Mouse (Mus musculus) c-Kit-positive CD71-positive TER-119-negative erythroid progenitor cells, embryonic 14.5 days (primary cell): Measurements from ENCODE around the gene Mgl2.
"Not testable (repeated sequence)": the region's sequence is repeated elsewhere in the genome, so short reads cannot be mapped to it uniquely, and the experiment has no call there.

Experiments used
- DNase-seq: peaks from one replicate; pipeline ENCODE4 v3.0.0-alpha.2; 2013; ENCODE audit warnings: low read depth

Gene Mgl2

DNA sequence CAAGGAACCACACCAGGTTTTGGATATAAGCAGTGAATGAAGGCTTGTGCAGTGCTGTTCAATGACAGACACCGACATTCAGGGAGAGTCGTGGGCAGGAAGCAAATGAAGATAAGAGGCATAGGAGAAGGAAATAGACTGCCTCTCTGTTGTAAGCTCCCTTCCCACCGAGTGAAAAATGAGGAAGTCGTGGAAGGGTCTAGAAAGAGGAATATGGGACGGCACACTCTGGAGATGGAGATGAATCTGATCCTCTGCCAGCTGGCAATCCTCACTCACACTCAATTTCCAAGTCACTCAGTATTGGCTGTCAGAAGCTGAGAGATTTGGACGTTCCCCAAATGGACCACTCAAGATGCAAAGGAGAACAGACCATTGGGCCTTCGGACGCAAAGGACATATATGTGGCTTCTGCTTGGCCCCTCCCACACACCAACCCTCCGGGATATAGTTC, at the start of gene Mgl2:
Gene Mgl2, plus strand, starts transcription at position 404 of the 454 bp plus-strand sequence.
- DNase-seq, result no peak

DNA sequence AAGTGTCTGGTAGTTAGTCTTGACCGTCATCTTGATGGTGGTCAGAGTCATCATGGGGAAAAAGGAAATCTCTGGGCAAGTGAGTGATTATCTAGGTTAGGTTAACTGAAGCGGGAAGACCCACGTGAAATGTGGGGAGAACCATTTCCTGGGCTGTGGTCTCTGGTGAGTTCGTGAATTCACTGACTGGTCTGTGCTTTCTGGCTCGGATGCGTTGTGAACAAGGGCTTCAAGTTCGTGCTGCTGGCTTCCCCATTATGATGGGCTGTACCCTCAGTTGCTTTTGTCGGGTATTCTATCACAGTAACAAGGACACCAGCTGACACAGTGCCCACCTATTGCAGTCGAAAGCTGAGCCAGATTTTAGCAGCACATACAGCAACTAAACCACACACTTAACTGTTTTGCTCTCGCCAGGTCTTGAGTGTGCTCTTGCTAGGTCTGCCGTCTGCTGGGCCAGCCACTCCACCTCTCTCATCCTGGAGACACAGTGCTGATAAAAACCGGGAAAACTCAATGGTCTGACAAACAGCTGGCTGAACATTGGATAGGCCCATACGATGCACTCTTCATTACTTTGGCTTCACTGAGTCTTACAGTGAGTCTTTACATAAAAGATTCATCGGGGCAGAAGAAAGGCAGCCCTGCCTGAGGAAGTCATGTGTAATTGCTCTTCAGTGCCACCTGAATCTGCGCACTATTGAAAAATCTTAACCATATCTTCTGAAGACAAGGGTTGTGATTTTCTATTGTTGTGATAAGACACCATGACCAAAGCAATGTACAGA, 49.1 kb upstream of the Mgl2 start:
- DNase-seq, result no peak

DNA sequence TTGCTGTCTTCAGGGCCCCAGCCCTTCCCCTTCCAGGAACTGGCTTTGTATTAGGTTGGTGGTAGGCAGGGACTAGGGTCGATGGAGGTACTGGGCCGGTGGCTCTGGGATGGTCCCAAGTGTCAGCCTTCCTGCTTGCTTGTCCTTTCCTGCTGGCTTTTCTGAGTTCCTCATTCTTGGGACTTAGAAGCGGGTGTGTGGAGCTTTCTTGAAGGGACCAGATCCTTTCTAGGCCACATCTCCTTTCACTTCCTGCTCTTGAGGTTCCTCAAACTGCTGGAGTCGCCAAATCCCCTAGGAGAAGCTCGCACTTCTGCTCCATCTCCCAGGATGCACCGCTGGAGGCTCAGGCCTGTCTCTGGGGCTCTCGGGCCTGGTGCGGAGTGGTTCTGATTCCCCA, 45.6 kb upstream of the Mgl2 start:
- DNase-seq, result no peak

- DNase-seq, result no peak
Measured at GRCm38 (mm10) chr11:70091986-70092783, 37.9 kb upstream of the Mgl2 start, which contains the start of gene Asgr2. Gene Asgr2 (plus strand): TSS chr11:70092644.

DNA sequence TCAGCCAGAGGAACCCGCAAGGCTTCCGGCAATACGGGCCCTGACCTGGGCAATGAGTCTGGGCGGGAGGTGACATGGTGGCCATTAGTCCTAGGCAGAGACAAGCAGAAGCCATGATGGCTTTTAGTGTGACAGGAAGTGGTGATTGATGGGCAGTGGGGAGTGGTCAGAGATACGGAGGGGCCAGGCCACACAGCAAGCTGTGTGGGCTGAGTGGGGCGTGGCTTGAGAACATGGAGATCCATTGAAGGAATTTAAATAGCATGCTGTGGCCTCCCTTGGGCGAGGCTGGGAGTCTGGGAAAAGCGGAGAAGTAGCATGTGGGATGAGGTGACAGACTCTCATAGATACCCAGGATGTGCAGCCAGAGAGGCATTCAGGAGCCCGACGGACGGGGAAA, 32.7 kb upstream of the Mgl2 start:
- DNase-seq, result no peak

- no peak for DNase-seq
Measured at GRCm38 (mm10) chr11:70099102-70099501, 31.0 kb upstream of the Mgl2 start.

DNA sequence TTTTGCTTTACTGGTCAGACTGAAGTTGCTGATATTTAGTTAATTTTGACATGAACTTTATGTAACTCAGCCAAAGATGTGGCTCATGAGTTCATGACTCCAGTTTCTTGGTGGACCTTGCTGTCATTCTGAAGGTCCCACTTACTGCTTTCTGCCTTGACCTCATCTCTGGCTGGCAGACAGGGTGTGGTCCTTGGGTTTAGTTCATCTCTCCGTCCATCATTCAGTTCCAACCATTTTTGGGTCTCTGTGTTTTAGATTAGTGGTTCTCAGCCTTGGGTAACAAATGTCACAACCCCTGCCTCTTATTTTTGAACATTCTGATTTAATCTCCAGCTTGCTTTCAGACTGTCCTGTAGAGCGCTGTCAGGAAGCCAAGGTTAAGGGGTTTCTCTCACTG, 30.3 kb upstream of the Mgl2 start:
- no peak for DNase-seq

GRCm38 (mm10) chr11:70103701-70104315, 26.3 kb upstream of the Mgl2 start:
- no peak for DNase-seq

- no peak for DNase-seq
Measured at GRCm38 (mm10) chr11:70107085-70107484, 23.0 kb upstream of the Mgl2 start.

DNA sequence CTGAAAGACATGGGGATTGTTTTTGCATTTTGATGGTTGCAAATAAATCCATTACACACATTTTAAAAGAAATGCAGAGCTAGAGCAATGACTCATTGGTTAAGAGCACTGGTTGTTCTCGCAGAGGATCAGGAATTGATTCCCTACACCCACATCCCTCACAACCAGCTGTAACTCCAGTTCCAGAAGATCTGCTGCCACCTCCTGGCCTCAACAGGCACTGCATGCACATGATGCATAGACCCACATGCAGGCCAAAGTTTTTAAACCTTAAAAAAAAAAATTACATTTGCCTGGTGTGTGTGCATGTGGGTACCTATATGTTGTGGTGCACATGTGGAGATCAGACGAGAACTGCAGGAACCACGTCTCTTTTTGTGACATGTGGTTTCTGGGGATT, 20.0 kb upstream of the Mgl2 start:
- DNase-seq, result peak; percentile 30

GRCm38 (mm10) chr11:70114562-70114961, 15.6 kb upstream of the Mgl2 start:
- DNase-seq, result no peak

DNA sequence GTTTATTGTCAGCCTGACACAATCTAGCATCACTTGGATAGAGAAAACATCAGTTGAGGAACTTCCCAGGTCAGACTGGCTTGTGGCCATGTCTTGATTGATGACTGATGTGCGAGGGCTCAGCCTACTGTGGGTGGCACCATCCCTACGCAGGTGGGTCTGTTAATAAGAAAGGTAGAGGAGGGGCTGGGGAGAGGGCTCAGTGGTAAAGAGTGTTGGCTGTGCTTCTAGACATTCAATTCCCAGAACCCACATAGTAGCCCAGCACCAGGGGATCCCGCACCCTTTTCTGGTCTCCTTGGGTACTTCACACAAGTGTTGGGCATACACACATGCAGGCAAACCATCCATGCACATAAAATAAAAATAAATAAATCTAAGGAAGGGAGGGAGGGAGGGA, 14.2 kb upstream of the Mgl2 start:
- no peak for DNase-seq

- DNase-seq, result not testable (repeated sequence)
Measured at GRCm38 (mm10) chr11:70135001-70135400, 4.9 kb downstream of the Mgl2 start.

DNA sequence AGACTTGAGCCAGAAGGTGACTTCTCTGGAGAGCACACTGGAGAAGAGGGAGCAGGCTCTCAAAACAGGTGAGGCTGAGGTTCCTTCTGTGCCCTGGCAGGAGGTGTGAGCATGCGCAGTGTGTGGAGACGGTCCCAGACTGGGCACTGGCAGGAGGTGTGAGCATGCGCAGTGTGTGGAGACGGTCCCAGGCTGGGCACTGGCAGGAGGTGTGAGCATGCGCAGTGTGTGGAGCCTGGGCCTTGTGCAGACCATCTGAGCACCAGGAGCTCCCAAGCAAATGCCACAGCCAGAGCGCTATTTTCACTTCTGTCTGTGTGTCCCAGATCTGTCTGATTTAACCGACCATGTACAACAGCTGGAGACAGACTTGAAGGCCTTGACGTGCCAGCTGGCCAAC, 5.8 kb downstream of the Mgl2 start:
- DNase-seq, result not testable (repeated sequence)

GRCm38 (mm10) chr11:70139171-70139570, 9.0 kb downstream of the Mgl2 start:
- DNase-seq, result no peak

GRCm38 (mm10) chr11:70151072-70151471, 20.9 kb downstream of the Mgl2 start:
- DNase-seq, result no peak

DNA sequence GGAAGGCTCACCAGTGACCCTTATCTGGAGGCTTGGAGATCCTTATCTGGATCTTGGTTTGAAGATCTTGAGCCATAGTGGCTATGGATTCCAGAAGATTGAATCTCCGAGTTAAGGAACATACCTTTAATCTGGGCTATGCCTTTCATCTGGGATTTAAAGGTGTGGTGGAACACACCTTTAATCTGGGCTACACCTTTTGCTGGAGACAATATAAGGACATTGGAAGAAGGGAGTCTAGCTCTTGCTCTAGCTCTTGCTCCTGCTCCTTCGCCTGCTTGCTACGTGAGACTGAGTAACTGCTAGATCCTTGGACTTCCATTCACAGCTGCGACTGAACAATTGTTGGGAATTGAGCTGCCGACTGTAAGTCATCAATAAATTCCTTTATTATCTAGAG, 25.8 kb downstream of the Mgl2 start, which contains the start of gene Clec10a:
Gene Clec10a, plus strand, starts transcription at position 301 of the 400 bp plus-strand sequence.
- DNase-seq, result not testable (repeated sequence)

- DNase-seq, result no peak
Measured at GRCm38 (mm10) chr11:70162336-70162735, 32.2 kb downstream of the Mgl2 start.

GRCm38 (mm10) chr11:70165972-70166921, 36.1 kb downstream of the Mgl2 start:
- no peak for DNase-seq

- no peak for DNase-seq
Measured at GRCm38 (mm10) chr11:70168136-70168535, 38.0 kb downstream of the Mgl2 start.

- not testable (repeated sequence) for DNase-seq
Measured at GRCm38 (mm10) chr11:70169471-70169870, 39.3 kb downstream of the Mgl2 start.
